Mouse (Mus musculus): ENCODE data around the gene Slc25a11.

Gene Slc25a11

DNA sequence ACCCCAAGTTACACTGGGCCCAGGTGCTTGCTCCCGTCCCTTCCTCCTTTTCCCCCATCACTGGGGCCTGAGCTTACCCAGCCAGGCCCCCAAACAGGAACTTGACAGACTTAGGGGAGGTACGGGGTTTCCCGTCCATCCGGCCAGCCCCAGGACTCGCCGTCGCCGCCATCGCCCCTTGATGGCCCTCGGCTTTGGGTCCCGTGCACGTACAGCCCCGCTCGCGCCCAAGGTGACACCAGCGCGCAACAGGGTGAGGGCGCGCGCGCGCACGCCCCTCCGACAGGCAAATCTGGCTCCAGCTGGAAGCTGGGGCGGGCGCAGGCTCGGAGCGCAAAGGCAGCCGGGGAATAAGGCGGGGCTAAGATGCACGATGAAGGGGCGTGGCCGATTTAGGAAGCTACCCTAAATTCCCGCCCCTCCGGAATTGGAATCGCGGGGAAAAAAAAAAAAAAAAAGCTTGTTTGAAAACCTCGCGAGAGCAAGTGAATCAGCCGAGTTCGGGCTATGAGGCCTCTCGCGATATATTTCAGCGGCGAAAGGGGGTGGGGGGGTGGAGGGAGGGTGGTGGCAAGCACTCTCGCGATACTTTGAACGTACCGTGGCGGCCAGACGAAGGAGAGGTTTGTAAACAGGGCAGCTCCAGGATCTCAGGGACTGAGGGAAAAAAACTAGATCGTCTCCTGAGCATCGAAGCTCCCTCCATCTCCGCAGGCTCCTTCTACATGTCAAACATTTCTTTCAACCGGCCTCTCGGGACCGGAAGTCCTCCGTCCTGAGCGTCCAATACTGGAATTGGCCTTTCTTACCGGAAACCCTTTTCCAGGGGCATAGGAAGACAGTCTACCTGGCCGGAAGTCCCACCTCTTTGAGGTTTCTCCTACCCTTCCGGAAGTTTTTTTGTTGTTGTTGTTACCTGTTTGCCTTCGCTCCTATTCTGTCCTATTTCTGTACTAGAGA is at the start of gene Slc25a11, which contains the start of gene Rnf167:
Gene Slc25a11 (minus strand): TSS at position 789 of the 960 bp plus-strand sequence.
Gene Rnf167 (plus strand): TSS at position 545 of the 960 bp plus-strand sequence.
- CTCF ChIA-PET = interaction anchor here (1.6 kb wide), 1 partner anchor 21 kb away, joined by 3 read pairs; no protein-coding TSS in a partner anchor

DNA sequence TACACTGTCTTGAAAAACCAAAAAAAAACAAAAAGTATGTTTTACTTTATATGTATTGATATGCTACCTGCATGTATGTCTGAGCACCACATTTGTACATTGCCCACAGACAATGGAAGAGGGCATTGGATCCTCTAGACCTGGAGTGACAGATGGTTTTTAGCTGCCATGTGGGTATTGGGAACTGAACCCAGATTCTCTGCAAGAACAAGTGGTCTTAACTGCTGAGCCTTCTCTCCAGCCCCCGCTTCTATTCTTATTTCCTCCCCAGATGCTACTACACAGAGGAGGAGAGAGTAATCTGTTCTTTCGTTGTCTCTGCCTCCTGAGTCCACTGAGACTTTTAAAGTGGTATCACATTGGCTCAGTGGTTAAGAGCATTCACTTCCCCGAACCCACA is 46.2 kb upstream of the Slc25a11 start:
- CTCF ChIA-PET = interaction anchor here (1.9 kb wide), 1 partner anchor 13 kb away, joined by 4 read pairs; no protein-coding TSS in a partner anchor

DNA sequence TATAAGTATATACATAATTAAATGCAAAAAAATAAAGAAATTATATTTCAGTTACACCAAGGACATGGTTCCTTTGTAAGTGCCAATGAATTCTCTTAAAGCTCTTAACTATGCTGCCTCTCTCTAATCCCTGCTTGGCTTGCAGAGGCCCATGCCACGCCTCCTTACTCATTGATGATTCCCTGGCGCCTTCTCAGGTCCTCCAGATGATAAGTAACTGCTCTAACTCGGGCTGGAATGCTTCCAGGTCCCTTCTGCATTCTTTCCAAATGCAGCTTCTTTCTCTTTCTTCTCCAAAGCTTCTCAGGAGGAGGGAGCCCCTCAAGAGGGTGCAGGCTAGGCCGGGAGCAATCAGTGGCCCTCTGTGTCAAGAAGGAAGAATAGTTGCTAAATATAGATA is 42.3 kb upstream of the Slc25a11 start:
- CTCF ChIA-PET = no interaction called here

DNA sequence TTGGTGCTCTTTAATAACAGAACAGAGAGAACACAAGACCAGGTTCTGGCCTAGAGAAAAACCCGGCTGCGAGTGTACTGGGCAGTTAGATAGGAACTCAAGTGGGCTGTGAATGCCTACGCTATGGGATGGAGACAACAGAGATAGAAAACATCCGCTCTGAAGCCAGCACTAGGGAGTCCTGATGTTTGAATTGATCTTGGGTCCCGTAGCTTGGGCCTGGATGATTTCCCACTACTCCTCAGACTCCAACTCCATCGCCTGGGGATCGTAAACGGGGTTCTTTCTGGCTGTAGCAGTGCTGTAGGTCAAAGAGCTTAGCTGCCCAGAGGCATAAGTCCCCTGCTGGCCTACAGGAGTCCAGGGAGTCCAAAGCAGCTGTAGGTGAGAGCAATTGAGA is 41.1 kb upstream of the Slc25a11 start:
- CTCF ChIA-PET = no interaction called here

DNA sequence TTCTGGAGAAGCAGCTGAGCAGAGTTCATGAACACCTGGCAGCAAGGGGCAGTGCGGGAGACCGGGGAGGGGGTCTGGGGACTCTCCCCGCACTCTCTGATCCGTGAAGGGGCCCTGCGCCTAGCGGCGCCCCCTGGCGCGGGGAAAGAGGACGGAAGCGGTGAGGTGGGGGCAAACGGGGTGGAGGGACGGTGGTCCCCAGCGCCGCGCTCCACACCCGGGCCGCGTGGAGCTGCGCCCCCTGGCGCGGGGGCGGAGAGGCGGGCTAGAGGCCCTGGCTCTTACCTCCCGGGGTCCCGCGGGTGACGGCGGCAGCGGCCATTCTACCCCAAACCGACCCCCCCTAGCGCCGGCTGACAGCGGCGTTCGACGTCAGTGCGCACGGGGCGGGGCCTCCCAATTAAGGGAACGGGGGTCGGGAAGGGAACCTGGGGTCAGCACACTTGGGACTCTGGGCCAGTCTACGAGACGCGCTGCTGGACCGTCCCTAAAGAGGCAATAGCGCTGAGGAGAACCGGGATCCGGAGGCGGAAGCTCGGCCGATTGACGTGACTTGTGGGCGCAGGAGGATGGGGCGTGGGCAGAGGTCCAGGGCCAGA is 40.4 kb upstream of the Slc25a11 start, which contains the start of gene Camta2:
Gene Camta2 (minus strand): TSS at position 505 of the 599 bp plus-strand sequence.
- CTCF ChIA-PET = interaction anchor here (0.6 kb wide), 1 partner anchor 19 kb away, joined by 3 read pairs; no protein-coding TSS in a partner anchor

DNA sequence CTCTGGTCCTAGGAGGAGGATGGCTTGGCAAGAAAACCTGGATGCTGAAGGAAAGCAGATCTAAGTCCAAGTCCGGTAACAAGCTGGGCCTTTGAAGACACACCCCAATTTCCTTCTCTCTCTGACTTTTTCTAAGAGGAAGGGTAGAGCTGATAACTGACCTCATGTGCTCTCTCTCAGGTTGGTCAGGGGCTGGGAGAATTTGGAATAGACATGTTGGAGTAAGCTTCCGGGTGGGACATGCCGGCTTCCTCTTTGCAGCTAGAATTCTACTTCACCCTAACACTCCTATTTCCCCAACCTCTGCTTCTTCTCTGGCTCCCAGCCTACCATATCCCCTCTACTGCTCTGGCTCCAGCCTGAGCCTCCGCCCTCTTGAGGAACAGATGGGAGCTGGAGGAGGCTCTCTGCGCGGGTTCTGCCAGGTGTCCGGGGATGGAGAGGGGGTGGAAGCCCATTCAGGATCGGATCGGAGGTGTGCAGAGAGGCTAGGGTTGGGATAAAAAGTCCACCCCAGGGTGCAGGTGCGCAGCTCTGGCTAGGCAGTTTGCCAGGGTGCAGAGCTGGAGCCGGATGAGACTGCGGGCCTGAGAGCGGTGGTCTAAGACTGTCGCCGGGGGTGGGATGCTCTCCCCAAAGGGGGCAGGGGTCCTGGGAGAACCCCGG is 39.8 kb upstream of the Slc25a11 start:
- CTCF ChIA-PET = interaction anchor here (0.6 kb wide), 1 partner anchor 19 kb away, joined by 3 read pairs; no protein-coding TSS in a partner anchor

DNA sequence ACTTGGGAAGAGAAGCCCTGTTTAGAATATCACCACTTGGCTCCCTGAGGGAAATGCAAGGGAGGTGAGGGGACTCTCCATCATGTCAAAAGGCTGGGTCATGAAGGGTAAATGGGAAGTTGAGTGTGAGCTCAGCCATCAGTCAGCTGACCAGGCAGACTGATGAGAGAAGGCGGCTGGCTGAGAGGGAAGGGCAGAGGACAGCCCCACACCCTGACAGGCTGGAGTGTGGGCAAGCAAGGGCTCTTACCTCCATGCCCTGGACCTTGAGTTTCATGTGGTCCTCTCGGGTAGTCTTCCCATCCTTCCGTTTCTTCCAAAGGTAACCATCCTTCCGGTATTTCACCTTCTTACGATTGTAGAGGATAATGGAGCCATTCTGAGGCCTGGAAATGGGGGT is 36.4 kb upstream of the Slc25a11 start:
- CTCF ChIA-PET = interaction anchor here (0.5 kb wide), 1 partner anchor 50 kb away, joined by 3 read pairs; no protein-coding TSS in a partner anchor

DNA sequence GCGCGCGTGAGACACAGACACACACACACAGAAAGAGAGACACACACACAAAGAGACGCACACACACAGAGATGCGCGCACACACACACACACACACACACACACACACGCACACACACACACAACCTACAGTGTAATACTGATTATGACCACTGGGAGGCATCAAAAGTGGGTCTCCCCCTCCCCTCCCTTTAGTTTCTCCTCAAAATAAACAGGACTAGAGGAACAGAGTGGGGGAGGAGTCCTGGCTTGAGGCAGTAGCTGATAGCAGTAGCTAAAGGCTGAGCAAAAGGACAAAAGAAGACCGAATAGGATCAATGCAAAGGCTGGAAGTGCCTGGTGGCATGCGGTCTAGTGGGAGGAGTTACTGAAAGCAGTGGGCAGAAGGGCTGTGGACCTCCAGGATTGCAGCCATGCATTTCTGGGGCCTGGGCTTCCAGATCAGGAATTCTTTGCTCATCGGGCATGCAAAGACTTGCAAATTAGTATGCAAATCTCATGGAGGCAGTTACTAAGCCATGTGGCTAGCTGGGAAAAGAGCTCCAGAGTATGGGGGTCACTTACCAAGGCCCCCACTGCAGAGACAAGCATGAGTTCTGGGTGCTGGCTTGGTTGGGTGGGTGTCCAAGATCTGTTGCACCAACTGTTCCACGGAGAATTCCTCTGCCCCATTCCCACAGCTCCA is 34.8 kb upstream of the Slc25a11 start:
- CTCF ChIA-PET = interaction anchor here (0.6 kb wide), 1 partner anchor 16 kb away, joined by 4 read pairs; no protein-coding TSS in a partner anchor

DNA sequence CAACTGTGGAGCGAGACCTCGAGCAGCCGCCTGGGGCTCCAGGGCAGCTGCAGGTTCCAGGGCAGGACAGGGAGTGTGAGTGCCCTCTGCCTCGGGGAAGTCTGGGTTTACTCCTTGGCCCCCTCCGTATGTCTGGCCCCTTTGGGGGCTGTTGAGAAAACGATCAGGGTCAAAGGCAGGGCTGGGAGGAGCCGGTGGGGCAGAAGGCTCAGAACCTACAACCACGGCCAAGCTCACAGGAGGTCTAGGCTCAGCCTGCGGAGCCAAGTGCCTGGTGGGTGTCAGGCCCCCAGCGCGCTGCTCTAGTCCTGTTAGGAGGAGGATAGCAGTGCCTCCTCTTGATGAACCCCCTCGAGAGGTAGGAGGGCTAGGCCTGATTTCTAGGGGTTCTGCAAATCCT is 33.9 kb upstream of the Slc25a11 start:
- CTCF ChIA-PET = interaction anchor here (0.9 kb wide), 1 partner anchor 13 kb away, joined by 4 read pairs; no protein-coding TSS in a partner anchor

DNA sequence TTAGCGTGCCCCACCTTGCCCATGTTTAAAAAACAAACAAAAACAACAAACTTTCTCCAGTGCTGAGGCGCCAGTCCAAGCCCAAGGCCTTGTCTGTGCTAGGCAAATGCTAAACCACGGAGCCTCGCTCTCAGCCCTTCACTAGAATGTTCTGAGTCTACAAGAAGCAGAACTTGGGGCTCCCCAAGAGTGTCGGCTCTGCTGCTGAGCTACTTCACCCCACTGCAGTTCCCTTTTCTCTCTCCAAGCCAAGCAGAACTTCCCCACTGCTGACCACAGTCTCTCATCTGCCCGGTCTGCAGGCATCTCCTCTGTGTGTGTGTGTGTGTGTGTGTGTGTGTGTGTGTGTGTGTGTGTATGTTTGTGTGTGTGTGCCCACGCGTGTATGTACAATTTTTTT is 32.6 kb upstream of the Slc25a11 start:
- CTCF ChIA-PET = interaction anchor here (0.6 to 0.9 kb wide), 5 partner anchors 14 to 1435 kb away, joined by 4 to 25 read pairs (median 5); no protein-coding TSS in a partner anchor

DNA sequence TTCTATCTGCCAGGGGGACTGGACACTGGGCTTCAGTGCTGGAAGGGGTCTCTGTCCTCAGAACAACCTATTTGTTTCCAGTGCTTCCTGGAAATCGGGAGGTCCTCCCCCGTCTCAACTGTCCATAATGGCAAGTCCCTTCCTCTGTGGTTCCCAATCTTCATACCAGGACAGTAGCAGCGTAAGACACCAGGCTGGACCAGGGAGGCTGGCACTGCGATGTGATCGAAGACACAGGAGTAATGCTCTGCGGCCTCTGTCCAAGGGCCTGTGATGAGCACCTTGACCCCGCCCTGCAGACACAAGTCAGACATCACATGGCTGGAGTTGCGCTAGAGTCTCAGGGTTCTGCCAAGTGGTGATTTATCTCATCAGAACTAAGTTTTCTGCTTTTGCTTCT is 32.1 kb upstream of the Slc25a11 start:
- CTCF ChIA-PET = interaction anchor here (0.6 kb wide), 1 partner anchor 86 kb away, joined by 4 read pairs; no protein-coding TSS in a partner anchor

DNA sequence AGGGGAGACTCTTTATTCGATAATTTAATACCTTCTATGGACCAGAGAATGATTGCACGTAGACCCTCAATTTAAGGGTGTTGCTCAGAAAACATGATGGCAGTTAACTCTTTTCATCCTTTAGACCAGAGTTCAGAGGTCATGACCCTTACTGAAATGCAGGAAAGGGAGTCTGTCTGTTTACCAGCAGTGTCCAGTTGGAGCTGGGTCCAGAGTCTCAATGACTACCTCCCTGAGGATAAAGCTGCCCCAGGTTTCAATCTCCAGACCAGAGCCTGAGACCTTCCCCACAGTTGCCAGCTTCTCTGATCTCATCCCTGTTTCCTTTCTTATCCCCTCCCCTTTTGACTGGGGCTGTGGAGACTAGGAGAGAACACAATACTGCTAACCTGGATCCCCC is 31.3 kb upstream of the Slc25a11 start:
- CTCF ChIA-PET = no interaction called here

DNA sequence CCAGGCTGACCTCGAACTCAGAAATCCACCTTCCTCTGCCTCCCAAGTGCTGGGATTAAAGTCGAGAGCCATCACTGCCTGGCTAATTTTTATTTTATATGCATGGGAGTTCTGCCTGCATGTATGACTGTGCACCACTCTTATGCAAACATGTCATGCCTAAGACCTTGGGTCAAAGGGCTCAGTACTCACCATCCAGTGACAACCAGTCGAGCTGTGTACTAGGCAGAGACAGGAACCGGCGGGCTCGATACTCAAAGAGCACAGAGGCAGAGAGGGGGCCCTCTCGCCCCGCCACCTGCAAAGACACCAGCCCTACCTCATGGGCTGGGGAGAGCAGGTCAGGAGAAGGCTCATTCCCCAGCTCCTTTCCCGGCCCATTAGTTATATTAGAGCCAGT is 30.8 kb upstream of the Slc25a11 start:
- CTCF ChIA-PET = no interaction called here

DNA sequence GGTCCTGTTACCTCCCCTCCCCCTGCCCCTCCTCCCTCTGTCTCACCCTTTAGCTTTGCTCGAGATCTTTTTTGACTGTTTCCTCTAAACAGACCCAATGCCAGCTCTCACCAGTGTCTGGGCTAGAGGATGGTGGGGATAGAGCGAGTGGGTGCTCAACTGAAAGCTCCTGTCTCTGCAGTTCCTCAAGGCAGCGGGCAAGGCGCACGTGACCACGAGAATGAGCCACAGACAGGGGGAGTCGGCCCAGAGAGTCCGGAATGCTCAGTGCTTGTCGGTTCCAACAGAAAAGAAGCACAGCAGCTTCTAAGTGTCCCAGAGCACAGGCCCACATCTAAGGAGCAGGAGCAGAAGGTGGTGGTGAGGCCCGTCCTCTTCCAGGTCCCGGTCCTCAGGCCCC is 27.2 kb upstream of the Slc25a11 start:
- CTCF ChIA-PET = no interaction called here

DNA sequence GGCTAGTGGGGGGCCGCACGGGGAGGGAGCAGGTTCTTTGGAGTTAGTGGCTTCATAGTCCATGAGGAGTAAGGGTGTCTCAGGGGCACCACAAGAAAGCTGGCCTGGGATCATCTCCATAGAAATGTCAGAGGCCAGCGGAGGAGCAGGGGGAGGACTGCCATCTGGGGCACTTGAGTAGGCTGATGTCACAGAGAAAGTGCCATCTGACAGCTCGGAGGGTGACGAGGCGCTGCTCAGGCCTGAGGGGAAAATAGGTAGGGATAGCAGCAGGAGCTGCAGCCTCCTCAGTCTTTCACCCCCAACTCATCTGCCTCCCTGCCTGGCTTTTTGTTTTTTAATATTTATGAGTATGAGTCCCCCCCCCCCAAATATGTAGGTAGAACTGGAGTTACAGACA is 26.7 kb upstream of the Slc25a11 start:
- CTCF ChIA-PET = no interaction called here

DNA sequence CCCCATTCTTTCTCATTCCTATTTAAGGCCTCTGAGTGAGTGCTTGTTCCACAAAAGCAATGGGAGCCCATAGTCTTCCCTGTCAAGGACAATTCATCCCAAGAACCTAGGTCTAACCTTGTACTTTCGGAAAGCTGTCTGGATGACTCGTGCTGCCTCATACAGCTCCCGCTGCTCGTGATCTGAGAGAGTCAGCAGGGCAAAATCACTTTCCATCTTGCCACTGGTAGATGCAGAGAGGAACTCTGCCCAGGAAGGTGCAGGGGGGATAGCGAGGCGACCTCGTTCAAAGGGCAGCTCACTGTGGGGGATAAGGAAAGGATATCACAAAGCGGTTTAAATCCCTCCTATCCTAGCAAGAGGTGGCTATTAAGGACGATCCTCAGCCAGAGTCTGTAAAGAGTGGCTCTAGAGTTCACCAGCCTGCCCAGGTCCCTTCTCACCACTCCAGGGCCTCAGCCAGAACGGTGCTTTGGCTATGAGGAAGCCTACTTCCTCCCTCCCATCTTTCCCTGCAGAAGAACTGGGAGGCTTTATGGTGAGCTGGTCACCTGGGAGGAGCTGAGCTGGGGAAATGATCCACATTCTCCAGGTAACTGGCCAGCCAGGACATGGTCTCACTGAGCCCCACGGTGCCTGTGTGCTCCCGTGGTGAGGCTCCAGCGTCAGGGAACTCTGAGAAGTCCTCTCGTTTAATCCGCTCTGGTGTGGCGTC is 24.2 kb upstream of the Slc25a11 start:
- CTCF ChIA-PET = interaction anchor here (0.6 to 0.9 kb wide), 3 partner anchors 19 to 193 kb away, joined by 3 to 6 read pairs (median 3); no protein-coding TSS in a partner anchor

DNA sequence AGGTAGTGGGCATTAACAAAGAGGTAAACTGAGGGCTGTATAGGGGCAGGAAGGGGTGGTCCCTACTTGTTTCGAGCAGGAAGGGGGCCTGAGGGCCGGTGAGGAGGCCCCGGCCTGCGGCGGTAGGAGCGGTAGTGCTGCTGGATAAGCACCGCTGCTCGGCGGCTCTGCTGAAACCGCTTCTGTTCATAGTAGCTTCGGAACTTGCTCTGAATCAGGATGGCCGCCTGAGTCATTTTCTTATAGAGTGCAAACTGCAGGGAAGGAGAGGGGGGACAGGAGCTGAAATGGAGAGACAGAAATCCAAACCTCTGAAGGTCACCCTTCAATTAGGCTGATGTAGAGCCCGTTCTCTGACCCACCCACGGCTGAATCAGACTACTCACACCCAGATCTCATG is 23.2 kb upstream of the Slc25a11 start:
- CTCF ChIA-PET = interaction anchor here (0.7 to 0.9 kb wide), 2 partner anchors 15 to 20 kb away, joined by 3 read pairs; no protein-coding TSS in a partner anchor

DNA sequence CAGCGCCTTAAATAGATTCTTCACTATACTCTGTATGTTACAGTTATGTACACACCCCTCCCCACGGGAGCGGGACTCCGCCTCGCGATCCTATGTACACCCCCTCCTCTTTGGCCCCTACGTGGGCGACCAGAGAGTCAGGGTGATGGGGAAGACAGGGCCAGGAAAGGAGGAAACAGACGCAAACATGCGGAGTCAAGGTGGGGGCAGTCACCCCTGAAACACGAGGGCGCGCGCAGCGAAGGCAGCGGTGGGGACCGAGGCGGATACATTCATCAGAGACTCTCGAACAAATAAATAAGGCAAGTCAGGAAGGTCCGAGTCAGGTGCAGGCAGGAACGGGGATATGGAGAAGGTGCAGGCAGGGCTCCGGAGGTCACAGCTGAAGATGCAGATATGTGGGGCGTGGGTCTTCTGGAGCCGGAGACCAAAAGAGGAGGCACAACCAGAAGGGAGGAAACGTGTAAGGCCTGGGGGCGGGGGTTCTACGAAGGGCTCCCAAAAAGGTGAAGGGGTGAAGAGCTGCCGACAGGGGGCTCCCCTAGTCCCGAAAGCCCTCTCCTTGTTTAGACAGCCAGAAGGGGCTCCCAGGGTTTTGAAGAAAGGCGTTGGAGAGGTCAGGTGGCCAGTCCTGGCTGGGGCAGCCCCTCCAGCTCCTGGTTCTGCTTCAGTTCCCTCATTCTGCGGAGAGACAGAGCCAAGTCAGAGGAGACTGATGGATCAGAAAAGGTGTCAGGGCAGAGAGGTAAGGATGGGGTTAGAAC is 22.5 kb upstream of the Slc25a11 start:
- CTCF ChIA-PET = interaction anchor here (0.7 kb wide), 1 partner anchor 14 kb away, joined by 3 read pairs; no protein-coding TSS in a partner anchor

DNA sequence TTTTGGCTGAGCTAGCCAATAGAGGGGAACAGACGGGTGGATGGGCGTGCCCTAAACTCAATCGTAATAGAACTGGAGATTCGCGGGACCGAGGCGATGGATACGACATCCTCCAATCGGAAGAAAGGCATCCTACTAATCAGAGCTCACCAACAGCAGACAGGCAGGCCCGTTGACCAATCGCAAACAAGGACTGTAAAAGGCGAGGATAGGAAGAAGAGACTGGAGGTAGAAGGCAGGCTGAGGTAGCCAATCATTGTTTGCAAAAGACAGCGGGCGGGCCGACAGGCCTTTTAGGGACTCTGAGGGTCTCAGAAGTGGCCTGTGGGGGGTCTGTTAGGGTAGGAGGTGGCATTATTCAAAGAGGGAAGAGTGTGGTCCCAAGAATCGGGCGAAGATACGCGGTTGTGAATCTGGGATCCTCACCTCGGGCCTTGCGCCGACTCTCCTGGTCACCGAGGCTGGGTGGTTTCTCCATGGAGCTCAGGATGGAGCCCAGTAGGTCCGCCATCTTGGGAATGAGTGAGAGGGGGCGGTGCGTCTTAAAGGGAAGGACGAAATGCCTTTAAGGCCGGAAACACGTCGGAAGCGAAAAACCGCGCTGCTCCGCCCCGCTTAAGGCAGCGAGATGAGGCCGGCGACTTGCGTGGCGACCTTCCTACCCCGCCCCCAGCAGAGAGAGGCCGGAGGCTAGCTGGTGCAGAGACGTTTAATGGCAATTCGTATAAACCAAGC is 21.7 kb upstream of the Slc25a11 start, which contains the start of gene Spag7:
Gene Spag7 (minus strand): TSS at position 646 of the 735 bp plus-strand sequence.
- CTCF ChIA-PET = interaction anchor here (1.2 kb wide), 1 partner anchor 13 kb away, joined by 3 read pairs; no protein-coding TSS in a partner anchor

Measured in spleen, embryonic (tissue).